ENCODE assay signal across 8 mouse cellular contexts in the genomic region with DNA sequence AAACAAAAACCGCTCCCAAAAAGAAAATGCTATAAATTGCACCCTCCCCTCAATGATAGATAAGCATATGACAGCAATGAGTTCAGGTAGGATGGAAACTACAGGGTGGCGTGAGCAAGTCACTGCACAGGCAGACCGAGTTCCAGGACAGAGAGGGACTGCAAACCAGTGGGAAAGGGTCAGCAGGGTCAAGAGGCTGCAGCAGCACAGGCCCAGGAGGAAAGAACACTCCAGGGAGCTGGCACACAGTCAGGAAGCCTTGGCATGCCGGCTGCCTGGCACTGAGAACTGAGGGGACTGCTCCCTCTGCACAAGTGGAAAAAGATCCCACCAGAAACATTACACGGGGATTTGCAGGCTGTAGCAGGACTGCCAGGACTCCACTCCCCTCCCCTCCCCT.
DNase-seq lines count a peak whose midpoint lies in the region.

No protein-coding gene starts in this region.

- peak; percentile 39 for DNase-seq in adrenal gland, postnatal 25 days
- DNase-seq in adrenal gland, adult (ENCODE audit: inconsistent age in 2 of 2, low spot score in 1 of 2): no peak
- DNase-seq in kidney, postnatal 4 days: peak; percentile 5 to 7
- no peak for DNase-seq in kidney, postnatal 25 days
- peak; percentile 37 for DNase-seq in gastrocnemius, postnatal 14 days
- DNase-seq in lung, postnatal 10 days: peak; percentile 44
- DNase-seq in layer of hippocampus, adult 9-10 months (ENCODE audit: low spot score): no peak
- DNase-seq in spleen, postnatal 10 days (ENCODE audit: low spot score in 2 of 2): no peak

- intact Hi-C loops in gastrocnemius, postnatal 14 days (cut with DNase I; ENCODE audit: low total_unique reads): no loop called here

Comparison
In these comparisons a context has a peak if more than half of its experiments do, and no peak if none do; other contexts are left out.
1. DNase-seq: peak in adrenal gland, postnatal 25 days (single experiment), kidney, postnatal 4 days (2 of 2), gastrocnemius, postnatal 14 days (single experiment) and lung, postnatal 10 days (single experiment); none in adrenal gland, adult (0 of 2), kidney, postnatal 25 days (0 of 2), layer of hippocampus, adult 9-10 months (single experiment) and spleen, postnatal 10 days (0 of 2).